Mouse (Mus musculus) heart, postnatal 0 days (tissue): ENCODE data around the gene Grb10. TPM values are rescaled to one million over a fixed set of nuclear protein-coding genes. Genes with fewer than 3 reads are reported as not detected.

Source experiments
- ATAC-seq: fragments of 200-750 bp; cut with Nextera tagmentation; 2 replicates; pipeline ENCODE4 v1.8.0; 2017; ENCODE audit warnings: low read depth, moderate number of reproducible peaks, moderate library complexity; ENCODE audit not compliant: insufficient read depth
- DNase-seq: peaks from one replicate; pipeline ENCODE4 v3.0.0-alpha.2; 2016; ENCODE audit warnings: low spot score
- H3K27ac ChIP-seq: fragments of 300-500 bp; sonication (generic); 2 replicates; pipeline ENCODE4 v1.5.1; 2014; ENCODE audit warnings: low read depth, mild to moderate bottlenecking
- H3K27me3 ChIP-seq: fragments of 300-500 bp; sonication (generic); 2 replicates; pipeline ENCODE4 v1.6.1; 2014; ENCODE audit warnings: low read length, mixed read lengths; ENCODE audit not compliant: control insufficient read depth, insufficient read depth
- H3K36me3 ChIP-seq: fragments of 300-500 bp; sonication (generic); replicated peaks from 2 replicates; pipeline ENCODE4 v1.6.1; 2014; ENCODE audit warnings: low read length, mixed read lengths; ENCODE audit not compliant: control insufficient read depth, insufficient read depth
- H3K4me1 ChIP-seq: fragments of 300-500 bp; sonication (generic); 2 replicates; pipeline ENCODE4 v1.6.1; 2014; ENCODE audit warnings: antibody characterized with exemption; ENCODE audit not compliant: control insufficient read depth, insufficient read depth
- H3K4me2 ChIP-seq: fragments of 300-500 bp; sonication (generic); 2 replicates; pipeline ENCODE4 v1.6.1; 2014; ENCODE audit warnings: low read depth, mild to moderate bottlenecking, low read length, moderate library complexity
- H3K4me3 ChIP-seq: fragments of 300-500 bp; sonication (generic); 2 replicates; pipeline ENCODE4 v1.5.1; 2014; ENCODE audit warnings: low read depth, low read length
- H3K9ac ChIP-seq: fragments of 300-500 bp; sonication (generic); replicated peaks from 2 replicates; pipeline ENCODE4 v1.6.1; 2014; ENCODE audit warnings: low read depth, low read length, mixed read lengths
- H3K9me3 ChIP-seq: fragments of 300-500 bp; sonication (generic); replicated peaks from 2 replicates; pipeline ENCODE4 v1.6.1; 2016; ENCODE audit warnings: low read length; ENCODE audit not compliant: control insufficient read depth
- CTCF ChIP-seq: IDR thresholded peaks from 2 replicates; pipeline ENCODE4 v1.5.1; 2016; ENCODE audit warnings: antibody characterized with exemption, control low read depth, low read depth
- EP300 ChIP-seq: IDR thresholded peaks from 2 replicates; pipeline ENCODE4 v1.6.1; 2016; ENCODE audit warnings: antibody characterized with exemption, low read depth
- WGBS: fragments of 180-500 bp; shearing (Covaris S2); extraction: QIAGEN DNeasy Blood & Tissue Kit; methylation state at CpG from one replicate; pipeline ENCODE4 v1.1.7; 2014; 5-methylcytosine and 5-hydroxymethylcytosine counted together
- polyA plus RNA-seq: library from polyadenylated mRNA; unstranded; fragments of >200 nt; fragmentation: Nextera tagmentation; extraction: Ambion mirVana; gene quantifications from 2 replicates; pipeline ENCODE4 v1.2.1, GENCODE M21; 2015
- total RNA-seq: library from RNA; depleted of rRNA; stranded (reverse); fragments of >200 nt; gene quantifications from 2 replicates; pipeline ENCODE4 v1.2.3, GENCODE M21; 2014; ENCODE audit warnings: low replicate concordance

Gene Grb10
- total and polyA plus RNA-seq, 2 experiments from 2014 or later: 200 to 687 TPM

DNA sequence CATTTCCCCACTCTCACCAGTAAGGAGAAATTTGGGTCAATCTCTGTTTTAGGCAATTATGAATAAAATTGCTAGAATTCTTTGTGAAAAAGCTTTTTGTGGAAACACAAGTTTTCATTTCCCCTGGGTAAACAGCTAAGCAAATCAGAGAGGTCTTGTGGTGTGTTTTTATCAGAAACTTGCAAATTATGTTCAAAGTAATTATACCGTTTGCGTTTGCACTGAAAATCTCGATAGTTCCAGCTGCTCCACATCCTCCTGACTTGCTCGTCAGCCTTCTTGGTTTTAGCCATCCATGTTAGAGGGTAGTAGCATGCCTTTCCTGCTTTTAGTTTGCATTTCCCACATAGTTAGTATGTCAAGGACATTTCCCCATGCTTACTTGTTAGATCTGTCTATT lies 3.3 kb upstream of the Grb10 start:
- TF ChIP-seq EP300 (no peak), CTCF (no peak)
- H3K4me2 ChIP-seq: no peak overlapping the region

DNA sequence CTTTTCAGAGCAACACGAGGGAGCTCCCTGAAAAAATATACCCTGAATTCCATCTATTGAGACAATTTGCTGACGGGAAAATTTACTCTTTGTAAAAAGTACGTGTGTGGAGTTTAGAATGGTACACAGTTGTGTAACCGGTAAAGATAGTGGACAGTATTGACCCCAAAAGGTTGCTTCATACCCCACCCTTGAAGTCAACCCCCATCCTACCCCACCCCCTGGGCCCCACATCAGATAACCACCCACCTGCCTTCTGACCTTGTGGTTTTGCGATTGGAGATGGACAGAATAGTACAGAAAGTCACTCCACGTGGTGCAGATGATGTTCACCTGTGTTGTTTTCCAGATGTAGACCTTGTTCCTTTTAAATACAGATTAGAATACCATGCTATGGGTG lies 2.9 kb upstream of the Grb10 start:
- H3K9me3 ChIP-seq: no peaks in the 10 kb centered on the region
- H3K4me1 ChIP-seq: no peaks in the 10 kb centered on the region
- no peak overlapping the region for H3K4me2 ChIP-seq
- TF ChIP-seq CTCF (no peak), EP300 (no peak)
- WGBS: 76% methylated on average over 6 of the region's 6 CpGs
- no peak for DNase-seq
- ATAC-seq: no peak
- H3K36me3 ChIP-seq: no peaks in the 10 kb centered on the region
- H3K4me3 ChIP-seq: no peak overlapping the region
- H3K27me3 ChIP-seq: peaks cover 59% of the 10 kb centered on the region
- no peak overlapping the region for H3K27ac ChIP-seq
- H3K9ac ChIP-seq: no peak overlapping the region

More for the DNA sequence above, 3.3 kb upstream of the Grb10 start:
- Histone ChIP-seq H3K4me1 (no peaks in the 10 kb centered on the region), H3K36me3 (no peaks in the 10 kb centered on the region), H3K4me3 (no peak overlapping the region), H3K9me3 (no peaks in the 10 kb centered on the region), H3K27ac (no peak overlapping the region), H3K27me3 (peaks cover 55% of the 10 kb centered on the region), H3K9ac (no peak overlapping the region)
- ATAC-seq (no peak), DNase-seq (no peak)
- WGBS: 67% methylated on average over 4 of the region's 4 CpGs

DNA sequence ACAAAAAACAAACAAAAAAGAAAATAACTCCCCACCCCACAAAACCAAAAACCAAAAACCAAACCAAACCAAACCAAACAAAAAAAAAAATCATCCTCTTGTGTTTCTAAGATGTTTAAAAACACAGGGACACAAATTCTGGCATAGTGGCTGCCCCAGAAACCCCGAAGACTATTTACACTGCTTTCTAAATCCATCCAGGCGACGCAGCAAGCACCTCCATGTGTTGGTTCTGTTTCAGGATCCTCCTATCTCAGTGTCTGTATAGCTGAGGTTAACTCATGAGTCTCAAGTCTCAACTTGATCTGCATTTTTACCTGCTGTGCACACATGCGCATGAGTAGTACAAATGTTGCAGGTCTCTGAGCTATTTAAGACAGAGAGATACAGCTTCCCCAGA lies 1.9 kb upstream of the Grb10 start:
- Histone ChIP-seq H3K27me3 (peaks cover 69% of the 10 kb centered on the region), H3K9ac (no peak overlapping the region), H3K4me2 (no peak overlapping the region), H3K4me3 (no peak overlapping the region), H3K36me3 (no peaks in the 10 kb centered on the region), H3K27ac (no peak overlapping the region), H3K9me3 (no peaks in the 10 kb centered on the region), H3K4me1 (no peaks in the 10 kb centered on the region)
- DNase-seq: no peak
- 79% methylated on average over 4 of the region's 4 CpGs for WGBS
- TF ChIP-seq EP300 (no peak), CTCF (no peak)
- no peak for ATAC-seq

DNA sequence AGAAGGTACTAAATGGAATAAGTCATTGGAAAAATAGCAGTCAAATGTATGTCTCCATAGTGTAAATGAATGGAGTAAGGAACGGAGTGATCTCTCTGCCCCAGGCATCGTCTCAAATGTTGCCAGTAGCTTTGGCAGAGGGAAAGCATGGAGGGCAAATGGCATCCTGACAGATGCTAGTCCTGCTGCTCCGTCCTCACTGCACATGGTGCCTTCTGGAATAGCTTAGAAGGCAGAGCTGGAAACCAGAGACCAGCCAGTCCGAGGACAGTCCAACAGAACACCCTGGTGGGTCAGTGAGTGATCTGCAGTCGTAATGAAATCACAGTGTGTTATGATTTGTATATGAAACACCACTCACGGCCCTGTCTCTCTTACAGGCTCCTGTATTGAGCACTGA lies 1.3 kb upstream of the Grb10 start:
- Histone ChIP-seq H3K4me3 (no peak overlapping the region), H3K4me1 (no peaks in the 10 kb centered on the region), H3K36me3 (no peaks in the 10 kb centered on the region), H3K9ac (no peak overlapping the region), H3K27me3 (peaks cover 75% of the 10 kb centered on the region), H3K9me3 (no peaks in the 10 kb centered on the region), H3K27ac (no peak overlapping the region), H3K4me2 (no peak overlapping the region)
- DNase-seq (no peak), ATAC-seq (no peak)
- TF ChIP-seq CTCF (peak; percentile 35), EP300 (no peak)
- WGBS: 66% methylated on average over 6 of the region's 6 CpGs

DNA sequence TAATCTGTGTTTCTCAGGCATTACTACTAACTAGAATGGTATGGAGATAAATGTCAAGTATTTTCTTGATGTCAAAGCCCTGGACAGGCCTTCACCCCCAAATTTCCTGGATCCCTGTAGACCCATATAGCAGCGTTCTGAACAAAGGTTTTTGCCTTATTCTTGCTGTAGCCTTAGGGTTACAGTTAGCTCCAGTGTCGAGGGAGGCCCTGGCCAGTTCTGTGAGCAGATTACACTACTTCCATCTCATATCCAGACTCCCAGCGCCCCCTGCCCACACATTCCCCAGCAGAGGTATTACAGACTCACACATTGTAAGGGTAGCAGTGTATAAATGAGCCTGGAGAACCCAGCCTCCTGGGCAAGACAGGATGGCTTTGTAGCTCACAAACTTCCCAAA lies 615 bp upstream of the Grb10 start:
- H3K27ac ChIP-seq: no peak overlapping the region
- 22% methylated on average over 3 of the region's 3 CpGs for WGBS
- no peaks in the 10 kb centered on the region for H3K9me3 ChIP-seq
- DNase-seq (no peak), ATAC-seq (no peak)
- no peak for TF ChIP-seq EP300
- no peak for TF ChIP-seq CTCF
- H3K4me3 ChIP-seq: no peak overlapping the region
- no peak overlapping the region for H3K4me2 ChIP-seq
- no peaks in the 10 kb centered on the region for H3K4me1 ChIP-seq
- peaks cover 81% of the 10 kb centered on the region for H3K27me3 ChIP-seq
- H3K36me3 ChIP-seq: no peaks in the 10 kb centered on the region
- no peak overlapping the region for H3K9ac ChIP-seq

DNA sequence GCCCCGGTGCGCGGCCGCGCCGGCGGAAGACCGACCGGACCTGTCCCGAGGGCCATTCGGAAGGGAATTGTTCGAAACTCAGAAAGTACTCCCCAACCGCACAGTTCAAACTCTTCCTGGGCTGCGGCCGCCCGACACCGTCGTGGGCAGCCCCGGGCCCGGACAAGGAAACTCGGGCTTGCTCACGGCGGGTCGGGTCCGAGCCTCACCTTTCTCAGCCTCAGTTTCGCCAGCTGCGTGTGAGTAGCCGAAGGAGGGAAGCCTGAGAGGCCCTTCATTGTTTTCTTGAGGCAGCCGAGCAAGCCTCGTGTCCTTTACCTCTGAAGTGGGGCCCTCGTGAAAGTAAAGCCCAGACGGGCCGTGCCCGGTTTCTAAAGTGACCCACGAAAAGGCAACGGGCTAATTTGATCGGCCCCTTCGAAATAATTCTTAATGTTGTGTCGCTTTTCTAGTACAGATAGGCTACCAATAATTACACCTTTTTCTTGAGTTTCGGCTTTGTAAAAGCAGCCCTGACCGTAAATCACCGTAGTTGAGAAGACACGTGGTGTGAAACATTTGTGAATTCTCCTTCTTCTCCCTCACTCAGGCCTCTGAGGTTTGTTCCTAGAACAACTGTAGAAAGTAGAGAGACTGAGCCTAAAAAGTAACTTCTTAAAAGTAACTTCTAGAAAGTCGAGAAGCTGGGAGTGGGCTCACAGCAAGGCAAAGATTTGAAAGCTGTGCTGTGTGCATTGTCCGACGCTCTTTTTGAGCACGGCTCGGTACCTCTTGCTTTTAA lies 604 bp downstream of the Grb10 start:
- Histone ChIP-seq H3K27me3 (peaks cover 83% of the 10 kb centered on the region), H3K27ac (peak overlapping the region; percentile 96), H3K4me1 (no peaks in the 10 kb centered on the region), H3K36me3 (no peaks in the 10 kb centered on the region), H3K9ac (peak overlapping the region; percentile 98), H3K9me3 (no peaks in the 10 kb centered on the region), H3K4me2 (peak overlapping the region; percentile 71), H3K4me3 (peak overlapping the region; percentile 79)
- DNase-seq: no peak
- TF ChIP-seq EP300: no peak
- TF ChIP-seq CTCF: no peak
- WGBS: 7% methylated on average over 48 of the region's 48 CpGs
- no peak for ATAC-seq
